Mouse (Mus musculus) MEL (cell line): ENCODE measurements around the gene Ppil2. TPM values are rescaled to one million over a fixed set of nuclear protein-coding genes. Genes with fewer than 3 reads are reported as not detected.
A peak's percentile ranks its signal among the peaks of the same experiment; 100 is the strongest.

Experiments
- DNase-seq: peaks from one replicate; pipeline ENCODE4 v3.0.0; 2011; ENCODE audit warnings: low read depth, low spot score
- H3K27ac ChIP-seq: 2 replicates; pipeline ENCODE4 v1.5.1; 2012; ENCODE audit warnings: low read depth, mild to moderate bottlenecking, control low read depth, low read length, moderate library complexity; ENCODE audit not compliant: control insufficient read depth
- H3K27me3 ChIP-seq, 2 experiments: fragments of 150-350 bp in 1 of 2; sonication (generic) in 1 of 2; 2 replicates each; pipeline ENCODE4 v1.6.1; 2012; ENCODE audit warnings: low read length in 2 of 2, mild to moderate bottlenecking in 2 of 2, improper control_type of control experiment in 1 of 2, moderate library complexity in 1 of 2; ENCODE audit not compliant: insufficient read depth in 2 of 2, control insufficient read depth in 1 of 2
- H3K36me3 ChIP-seq, 2 experiments: 2 replicates each; pipeline ENCODE4 v1.6.1; 2012 to 2014; ENCODE audit warnings: low read length in 2 of 2, improper control_type of control experiment in 1 of 2, inconsistent platforms in 1 of 2, mild to moderate bottlenecking in 1 of 2; ENCODE audit not compliant: insufficient read depth in 2 of 2, control insufficient read depth in 1 of 2
- H3K4me1 ChIP-seq, 2 experiments: fragments of 150-350 bp in 1 of 2; sonication (generic) in 1 of 2; 2 replicates each; pipeline ENCODE4 v1.6.1; 2012; ENCODE audit warnings: low read length in 2 of 2, improper control_type of control experiment in 1 of 2, mild to moderate bottlenecking in 1 of 2; ENCODE audit not compliant: insufficient read depth in 2 of 2, control insufficient read depth in 1 of 2
- H3K4me3 ChIP-seq, 2 experiments: fragments of 150-350 bp in 1 of 2; sonication (generic) in 1 of 2; 2 replicates each; pipeline ENCODE4 v1.5.1; 2012; ENCODE audit warnings: low read depth in 2 of 2, low read length in 2 of 2, mild to moderate bottlenecking in 2 of 2, moderate library complexity in 2 of 2, control low read depth in 1 of 2, improper control_type of control experiment in 1 of 2; ENCODE audit not compliant: control insufficient read depth in 1 of 2, insufficient read depth in 1 of 2
- H3K79me2 ChIP-seq: 2 replicates; pipeline ENCODE4 v1.6.1; 2012; ENCODE audit warnings: mild to moderate bottlenecking, low read length, moderate library complexity; ENCODE audit not compliant: control insufficient read depth, poor library complexity, insufficient read depth
- H3K9ac ChIP-seq: 2 replicates; pipeline ENCODE4 v1.6.1; 2012; ENCODE audit warnings: low read depth, mild to moderate bottlenecking, control low read depth, low read length, moderate library complexity; ENCODE audit not compliant: control insufficient read depth, poor library complexity, severe bottlenecking
- H3K9me3 ChIP-seq: fragments of 150-350 bp; sonication (generic); replicated peaks from 2 replicates; pipeline ENCODE4 v1.6.1; 2012; ENCODE audit warnings: mild to moderate bottlenecking, low read length, improper control_type of control experiment, moderate library complexity; ENCODE audit not compliant: insufficient read depth
- CHD1 ChIP-seq: IDR thresholded peaks from 2 replicates; pipeline ENCODE4 v1.6.1; 2012; ENCODE audit warnings: low read depth, mild to moderate bottlenecking, inconsistent platforms, low read length, improper control_type of control experiment
- CHD2 ChIP-seq: IDR thresholded peaks from 2 replicates; pipeline ENCODE4 v1.6.1; 2011; ENCODE audit warnings: low read length, improper control_type of control experiment
- CTCF ChIP-seq, 3 experiments: IDR thresholded peaks in 2 of 3; conservative IDR thresholded peaks in 1 of 3; 2 replicates each; pipeline ENCODE4 v1.5.1; 2011 to 2012; ENCODE audit warnings: low read length in 3 of 3, low read depth in 2 of 3, mild to moderate bottlenecking in 2 of 3, improper control_type of control experiment in 1 of 3, inconsistent platforms in 1 of 3, mixed read lengths in 1 of 3, moderate library complexity in 1 of 3; ENCODE audit not compliant: control insufficient read depth in 1 of 3, insufficient read depth in 1 of 3, poor library complexity in 1 of 3, severe bottlenecking in 1 of 3
- ELF1 ChIP-seq: IDR thresholded peaks from 2 replicates; pipeline ENCODE4 v1.6.1; 2014; ENCODE audit warnings: low read depth, mild to moderate bottlenecking, inconsistent platforms, low read length, improper control_type of control experiment, moderate library complexity
- GATA1 ChIP-seq: IDR thresholded peaks from 2 replicates; pipeline ENCODE4 v1.6.1; 2011; ENCODE audit warnings: low read depth, low read length, improper control_type of control experiment
- JUND ChIP-seq: IDR thresholded peaks from 2 replicates; pipeline ENCODE4 v1.6.1; 2011; ENCODE audit warnings: low read depth, mild to moderate bottlenecking, improper control_type of control experiment, low read length
- KAT2A ChIP-seq: conservative IDR thresholded peaks from 2 replicates; pipeline ENCODE4 v1.6.1; 2012; ENCODE audit warnings: low read depth, low read length, improper control_type of control experiment, inconsistent platforms
- MAFK ChIP-seq: IDR thresholded peaks from 2 replicates; pipeline ENCODE4 v1.6.1; 2011; ENCODE audit warnings: low read depth, mild to moderate bottlenecking, low read length, improper control_type of control experiment, borderline replicate concordance
- MAX ChIP-seq: IDR thresholded peaks from 2 replicates; pipeline ENCODE4 v1.6.1; 2011; ENCODE audit warnings: low read length, improper control_type of control experiment
- MYC ChIP-seq: IDR thresholded peaks from 2 replicates; pipeline ENCODE4 v1.6.1; 2011; ENCODE audit warnings: low read depth, mild to moderate bottlenecking, low read length, improper control_type of control experiment, moderate library complexity
- POLR2AphosphoS2 ChIP-seq: IDR thresholded peaks from 2 replicates; pipeline ENCODE4 v1.6.1; 2011; ENCODE audit warnings: low read length, improper control_type of control experiment
- RCOR1 ChIP-seq: IDR thresholded peaks from 2 replicates; pipeline ENCODE4 v1.6.1; 2012; ENCODE audit warnings: low read depth, mild to moderate bottlenecking, inconsistent platforms, low read length, improper control_type of control experiment
- SIN3A ChIP-seq: IDR thresholded peaks from 2 replicates; pipeline ENCODE4 v1.6.1; 2012; ENCODE audit warnings: low read length, improper control_type of control experiment, inconsistent platforms
- SMC3 ChIP-seq: IDR thresholded peaks from 2 replicates; pipeline ENCODE4 v1.6.1; 2011; ENCODE audit warnings: low read depth, low read length, improper control_type of control experiment
- TAL1 ChIP-seq: IDR thresholded peaks from 2 replicates; pipeline ENCODE4 v1.6.1; 2012; ENCODE audit warnings: mild to moderate bottlenecking, inconsistent platforms, low read length, moderate library complexity, mixed read lengths
- TBP ChIP-seq: IDR thresholded peaks from 2 replicates; pipeline ENCODE4 v1.8.0; 2011; ENCODE audit warnings: low read depth, low read length, improper control_type of control experiment
- TCF12 ChIP-seq: IDR thresholded peaks from 2 replicates; pipeline ENCODE4 v1.6.1; 2014; ENCODE audit warnings: low read depth, mild to moderate bottlenecking, inconsistent platforms, low read length, improper control_type of control experiment, moderate library complexity
- UBTF ChIP-seq: IDR thresholded peaks from 2 replicates; pipeline ENCODE4 v1.6.1; 2012; ENCODE audit warnings: low read depth, mild to moderate bottlenecking, inconsistent platforms, low read length, improper control_type of control experiment, moderate library complexity, borderline replicate concordance; ENCODE audit not compliant: insufficient read depth
- USF2 ChIP-seq, 2 experiments: IDR thresholded peaks; 2 replicates each; pipeline ENCODE4 v1.6.1; 2011 to 2012; ENCODE audit warnings: improper control_type of control experiment in 2 of 2, low read length in 2 of 2, borderline replicate concordance in 1 of 2, inconsistent platforms in 1 of 2, low read depth in 1 of 2, mild to moderate bottlenecking in 1 of 2; ENCODE audit not compliant: insufficient read depth in 1 of 2
- ZC3H11A ChIP-seq: IDR thresholded peaks from 2 replicates; pipeline ENCODE4 v1.6.1; 2012; ENCODE audit warnings: low read depth, mild to moderate bottlenecking, inconsistent platforms, low read length, improper control_type of control experiment
- ZKSCAN1 ChIP-seq: IDR thresholded peaks from 2 replicates; pipeline ENCODE4 v1.6.1; 2012; ENCODE audit warnings: low read depth, mild to moderate bottlenecking, inconsistent platforms, low read length, improper control_type of control experiment, moderate library complexity
- ZMIZ1 ChIP-seq: IDR thresholded peaks from 2 replicates; pipeline ENCODE4 v1.6.1; 2012; ENCODE audit warnings: low read depth, mild to moderate bottlenecking, inconsistent platforms, low read length, improper control_type of control experiment, moderate library complexity
- ZNF384 ChIP-seq: IDR thresholded peaks from 2 replicates; pipeline ENCODE4 v1.6.1; 2012; ENCODE audit warnings: low read depth, mild to moderate bottlenecking, inconsistent platforms, low read length, improper control_type of control experiment
- polyA plus RNA-seq, 2 experiments: library from polyadenylated mRNA; stranded (reverse) in 1 of 2; unstranded in 1 of 2; fragments of >175 nt in 1 of 2; fragments of >200 nt in 1 of 2; gene quantifications; 2 replicates each; pipeline versions ENCODE4 v1.2.1 to v1.2.4; 2012; ENCODE audit warnings: low replicate concordance in 2 of 2, low read depth in 1 of 2; ENCODE audit not compliant: insufficient read length in 2 of 2, insufficient read depth in 1 of 2, missing spikeins in 1 of 2
- total RNA-seq: library from RNA; depleted of rRNA; stranded (reverse); fragments of 300-350 nt; gene quantifications from 2 replicates; pipeline ENCODE4 v1.2.3, GENCODE M21; 2012

Gene Ppil2
- total and polyA plus RNA-seq, 3 experiments = 62.9 to 81.2 TPM; not detected in 1

- Histone ChIP-seq H3K9me3 (no peaks in the 10 kb centered on the region), H3K79me2 (peaks cover 18% of the 10 kb centered on the region), H3K27ac (no peak within 1 kb of the TSS), H3K27me3 (no peaks in the 10 kb centered on the region), H3K4me1 (peaks cover 2 to 8% of the 10 kb centered on the region in 2 experiments; a peak in 3 of 4 replicates), H3K36me3 (peaks cover 0 to 9% of the 10 kb centered on the region in 2 experiments; a peak in 2 of 4 replicates), H3K4me3 (no peak within 1 kb of the TSS), H3K9ac (no peak within 1 kb of the TSS)
- DNase-seq = peak; percentile 86
- TF ChIP-seq ZKSCAN1 = no peak
- TF ChIP-seq JUND = no peak
- 0 out of 2 replicates have a peak, but pooled peaks have one; percentile 20 for TF ChIP-seq RCOR1
- peak; percentile 92 for TF ChIP-seq ZNF384
- no peak for TF ChIP-seq SIN3A
These were observed 33.3 kb upstream of the Ppil2 start, which contains the start of gene Ydjc for GRCm38 (mm10) chr16:17144339-17144738. Gene Ydjc, plus strand, starts transcription at chr16:17144621.

- no peak overlapping the region for H3K4me3 ChIP-seq
- H3K9ac ChIP-seq = no peak overlapping the region
- no peaks in the 10 kb centered on the region; the same call in 1 of the 2 replicates for H3K79me2 ChIP-seq
- H3K27me3 ChIP-seq = no peaks in the 10 kb centered on the region
- H3K27ac ChIP-seq = no peak overlapping the region
- H3K9me3 ChIP-seq = no peaks in the 10 kb centered on the region
- no peak for TF ChIP-seq TCF12
- no peak for TF ChIP-seq MAX
- no peak for TF ChIP-seq KAT2A
- TF ChIP-seq ZMIZ1 = no peak
- no peak for TF ChIP-seq ZC3H11A
- no peak for TF ChIP-seq MYC
- no peak for TF ChIP-seq UBTF
- TF ChIP-seq USF2 (IDR thresholded peaks at IDR 0.05; ENCODE audit: borderline replicate concordance in 1 of 2, insufficient read depth in 1 of 2, low read depth in 1 of 2, low read length in 2 of 2) = no peak
- no peak for TF ChIP-seq CHD2
- no peak for TF ChIP-seq CHD1
- no peak for TF ChIP-seq POLR2AphosphoS2
- TF ChIP-seq SMC3 = no peak
- no peak for TF ChIP-seq MAFK
- TF ChIP-seq GATA1 = no peak
- no peak for TF ChIP-seq ELF1
- TF ChIP-seq TBP = no peak
- TF ChIP-seq RCOR1 = no peak
- no peak for TF ChIP-seq TAL1
- no peak for TF ChIP-seq CTCF (IDR thresholded peaks at IDR 0.05 in 2 of 3, conservative IDR thresholded peaks at IDR 0.05 in 1 of 3; ENCODE audit: control insufficient read depth in 1 of 3, insufficient read depth in 1 of 3, low read depth in 2 of 3, low read length in 3 of 3, poor library complexity in 1 of 3, severe bottlenecking in 1 of 3)
- DNase-seq = no peak
- peaks cover 0 to 2% of the 10 kb centered on the region in 2 experiments; a peak in 1 of 4 replicates for H3K36me3 ChIP-seq
- peaks cover 0 to 5% of the 10 kb centered on the region in 2 experiments; a peak in 1 of 4 replicates for H3K4me1 ChIP-seq
These were observed 26.3 kb upstream of the Ppil2 start for GRCm38 (mm10) chr16:17137355-17137754.
